Mouse (Mus musculus): ENCODE measurements at regions not wholly inside any gene's neighbourhood (a gene's known extent, or its start where the extent isn't known, plus 50 kb on each side); places are given as distances from the start of the nearest gene placed in this dataset.

DNA sequence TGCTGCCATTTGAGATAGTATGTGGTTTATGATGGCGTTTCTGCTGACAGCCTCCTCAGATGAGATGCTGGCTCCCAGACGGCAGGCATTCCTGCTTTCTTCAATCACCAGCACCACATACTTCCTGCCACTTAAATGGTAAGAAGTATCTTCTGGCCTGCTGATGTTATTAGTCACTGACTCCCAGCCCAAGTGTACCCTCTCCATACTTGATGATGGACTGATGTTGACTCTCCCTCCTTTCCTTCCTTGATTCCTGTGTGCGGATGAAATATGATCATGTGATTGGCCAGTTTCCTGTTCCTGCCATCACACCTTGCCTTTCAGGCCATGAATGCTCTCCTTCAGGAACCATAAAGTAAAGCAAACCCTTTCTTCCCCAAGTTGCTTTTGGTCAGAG, 50.8 kb upstream of the Rpl10-ps3 start:
- DNase-seq: no peak

DNA sequence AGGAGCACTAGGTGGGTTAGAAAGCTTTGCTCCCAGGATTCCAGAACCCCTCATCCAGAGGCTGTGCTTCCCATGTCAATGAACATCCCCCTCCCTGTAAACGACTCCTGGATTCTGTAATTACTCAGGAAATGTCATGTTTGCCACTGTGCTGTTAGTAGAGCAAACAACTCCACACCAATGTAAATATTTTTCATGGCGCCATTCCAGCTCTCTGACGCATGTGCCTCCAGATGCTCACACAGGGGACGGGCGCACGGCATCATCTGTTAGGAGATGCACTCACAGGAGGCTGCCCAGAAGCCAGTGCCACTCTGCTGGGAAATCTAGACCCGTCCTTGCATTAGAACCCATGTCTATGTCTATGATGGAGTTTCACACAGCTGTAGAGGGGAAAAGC, 51.3 kb upstream of the Rpl10-ps3 start:
- DNase-seq: no peak

GRCm38 (mm10) chr9:50408396-50408795, 63.6 kb upstream of the Rpl10-ps3 start:
- DNase-seq: no peak

DNA sequence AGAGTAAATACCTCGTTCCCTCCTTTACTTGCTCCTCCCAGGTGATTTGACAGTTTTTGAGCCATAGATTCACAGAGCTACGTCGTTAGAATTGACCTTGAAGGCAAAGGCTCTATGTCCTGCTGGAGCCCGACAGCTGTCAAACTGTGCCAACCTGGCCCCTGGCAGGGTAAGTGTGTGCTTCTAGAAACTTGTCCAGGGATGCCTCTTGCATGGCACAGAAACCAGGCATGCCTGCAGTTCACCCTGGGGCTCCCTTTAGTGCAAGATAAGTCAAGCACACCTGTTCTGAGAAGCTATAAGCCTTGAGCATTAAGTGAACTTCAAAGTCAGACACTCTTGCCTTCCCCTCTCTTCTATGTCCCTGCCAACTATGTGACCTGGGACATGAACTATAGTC, 64.1 kb upstream of the Rpl10-ps3 start:
- no peak for DNase-seq

- DNase-seq: no peak
Observed at GRCm38 (mm10) chr9:50412986-50413385, 68.2 kb upstream of the Rpl10-ps3 start.

DNA sequence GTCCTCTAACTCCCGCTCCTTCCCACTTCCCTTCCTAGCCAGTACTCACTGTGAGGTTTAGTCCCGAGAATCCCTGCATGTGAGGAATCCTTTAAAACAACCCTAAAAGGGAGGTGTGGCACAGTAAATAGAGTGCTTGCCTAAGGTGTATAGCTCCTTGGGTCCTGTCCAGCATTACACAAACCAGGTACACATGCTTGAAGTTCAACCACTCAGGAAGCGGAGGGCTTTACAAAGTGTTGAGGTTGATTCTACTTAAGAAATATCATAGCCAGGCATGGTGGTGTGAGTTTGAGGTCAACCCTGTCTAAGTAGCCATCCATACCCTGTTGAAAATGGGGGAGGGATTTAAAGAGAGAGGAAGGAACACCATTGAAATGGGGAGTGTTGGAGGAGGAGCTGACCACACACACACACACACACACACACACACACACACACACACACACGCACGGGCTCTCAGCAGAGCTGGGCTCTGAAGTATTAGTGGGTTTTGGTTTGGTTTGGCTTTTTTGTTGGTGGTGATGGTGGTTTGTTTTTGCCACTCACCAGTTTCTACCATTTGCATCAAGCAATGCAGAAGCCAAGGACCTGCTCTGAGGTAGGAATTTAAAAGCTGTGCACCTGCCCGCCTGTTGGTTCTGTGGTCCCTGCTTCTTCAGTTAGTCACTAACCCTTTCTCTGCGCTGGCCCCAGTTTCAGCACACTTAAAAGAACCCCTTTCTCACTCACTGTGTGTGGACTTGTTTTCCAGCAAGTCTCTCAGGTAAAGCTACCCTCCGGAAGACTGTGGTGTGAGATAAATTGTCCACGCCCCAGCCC, 69.0 kb upstream of the Rpl10-ps3 start:
- DNase-seq: no peak

DNA sequence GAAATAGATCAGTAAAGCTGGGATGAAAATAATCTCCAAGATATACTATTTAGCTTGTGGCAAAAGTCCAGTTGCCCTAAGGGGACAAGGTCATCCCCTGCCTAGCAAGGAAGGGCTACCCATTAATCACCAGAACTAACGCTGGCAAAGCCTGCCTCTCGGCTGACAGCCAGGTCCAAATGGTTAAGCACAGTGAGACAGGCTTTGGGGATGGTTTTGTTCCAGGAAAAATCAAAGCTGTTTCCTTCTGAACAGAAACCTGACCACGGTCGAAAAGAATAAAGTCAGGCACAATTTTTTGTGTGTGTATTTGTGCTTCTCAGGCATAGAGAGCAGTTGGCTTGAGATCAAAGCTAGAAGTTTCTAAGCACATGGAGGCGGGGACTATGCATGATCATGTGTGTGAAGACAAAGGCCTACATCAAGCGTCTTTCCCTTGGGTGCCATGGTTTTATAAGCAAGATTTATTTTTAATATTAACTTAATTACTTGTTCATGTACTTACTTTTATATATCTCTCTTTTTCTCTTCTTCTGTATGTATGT, 70.1 kb upstream of the Rpl10-ps3 start:
- DNase-seq: no peak

- DNase-seq: no peak
Observed at GRCm38 (mm10) chr9:50416677-50417076, 71.9 kb upstream of the Rpl10-ps3 start.

DNA sequence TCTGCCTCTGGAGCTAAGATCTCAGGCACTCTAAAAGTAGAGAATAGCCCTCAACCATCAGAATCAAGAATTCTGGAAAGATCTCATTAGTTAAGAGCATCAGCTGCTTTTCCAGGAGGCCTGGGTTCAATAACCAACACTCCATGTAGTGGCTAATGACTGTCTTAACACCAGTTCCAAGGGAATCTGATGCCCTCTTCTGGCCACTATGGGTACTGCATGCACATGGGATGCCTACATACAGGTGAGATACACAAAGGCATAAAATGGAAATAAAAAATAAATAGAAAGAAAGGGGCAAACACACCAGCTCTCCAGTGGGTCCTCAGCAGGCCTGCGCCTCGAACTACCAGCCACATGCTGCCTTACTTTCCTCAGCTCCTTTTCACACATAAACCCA, 73.3 kb upstream of the Plet1 start:
- DNase-seq: no peak

- peak; percentile 13 to 15 for DNase-seq
Observed at GRCm38 (mm10) chr9:50421572-50422285, 72.6 kb upstream of the Plet1 start.

DNA sequence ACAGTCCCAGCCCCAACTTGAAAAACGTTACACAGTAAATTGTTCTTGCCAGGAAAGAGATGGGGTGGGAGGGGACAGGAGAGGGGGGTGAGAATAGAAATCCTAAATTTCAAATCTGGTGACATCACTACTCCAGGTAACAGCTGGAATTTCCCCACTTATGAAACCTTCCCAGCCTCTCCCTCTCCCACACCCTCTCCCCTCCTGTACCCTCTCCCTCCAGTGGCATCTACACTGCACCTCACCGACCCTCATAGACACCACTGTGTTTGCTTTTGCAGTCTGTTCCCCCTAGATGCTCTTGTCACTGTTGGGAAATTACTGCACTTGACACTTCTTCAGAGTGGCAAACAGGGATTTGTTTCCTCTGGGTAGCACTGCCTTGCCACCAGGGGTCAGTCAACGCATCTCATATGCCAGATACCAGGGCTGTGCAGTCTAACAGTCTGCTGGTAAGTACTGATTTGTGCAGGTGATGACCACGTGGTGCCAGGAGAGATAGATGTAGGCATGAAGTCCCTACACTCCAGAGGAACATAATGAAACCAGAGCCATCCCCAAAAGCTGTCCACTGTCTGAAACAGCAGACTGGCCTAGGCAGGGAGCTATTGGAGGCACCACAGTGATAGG, 68.3 kb upstream of the Plet1 start:
- DNase-seq: no peak

DNA sequence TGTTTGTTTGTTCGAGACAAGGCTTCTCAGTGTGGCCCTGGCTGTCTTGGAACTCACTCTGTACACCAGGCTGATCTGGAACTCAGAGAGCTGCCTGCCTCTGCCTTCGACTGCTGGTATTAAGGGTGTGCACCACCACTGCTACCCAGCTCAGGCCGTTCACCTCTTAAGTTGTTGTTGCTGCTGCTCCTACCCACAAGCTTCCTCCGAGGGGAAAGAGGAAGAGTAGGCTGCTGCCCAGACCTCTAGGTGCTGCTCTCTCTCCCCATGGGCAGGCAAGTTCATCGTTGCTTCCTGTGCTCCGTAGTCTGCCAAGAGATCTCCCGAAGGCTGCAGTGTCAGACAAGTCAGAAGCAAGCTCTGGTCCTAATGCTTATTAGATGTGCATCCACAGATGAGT, 64.2 kb upstream of the Plet1 start:
- DNase-seq: no peak

DNA sequence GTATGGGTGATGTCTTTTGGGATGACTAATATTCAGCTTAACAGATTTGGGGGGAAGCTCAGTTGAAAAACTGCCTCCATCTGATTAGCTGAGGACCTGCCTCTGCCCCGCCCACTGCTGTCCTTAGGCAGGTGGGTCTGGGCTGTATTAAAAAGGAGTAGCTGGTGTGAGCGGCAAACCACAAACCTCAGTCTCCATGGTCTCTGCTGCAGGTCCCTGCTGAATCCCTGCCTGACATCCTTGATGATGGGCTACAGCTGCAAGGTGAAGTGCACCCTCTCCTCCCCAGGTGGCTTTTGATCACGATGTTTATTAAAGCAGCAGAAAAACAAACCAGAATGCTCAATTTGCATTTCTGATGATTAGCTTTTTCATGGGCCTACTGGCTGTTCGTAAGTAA, 60.8 kb upstream of the Plet1 start:
- DNase-seq: no peak

GRCm38 (mm10) chr9:50433978-50434377, 60.3 kb upstream of the Plet1 start:
- DNase-seq: no peak

GRCm38 (mm10) chr9:50437830-50438722, 56.2 kb upstream of the Plet1 start:
- peak; percentile 45 to 60 for DNase-seq

DNA sequence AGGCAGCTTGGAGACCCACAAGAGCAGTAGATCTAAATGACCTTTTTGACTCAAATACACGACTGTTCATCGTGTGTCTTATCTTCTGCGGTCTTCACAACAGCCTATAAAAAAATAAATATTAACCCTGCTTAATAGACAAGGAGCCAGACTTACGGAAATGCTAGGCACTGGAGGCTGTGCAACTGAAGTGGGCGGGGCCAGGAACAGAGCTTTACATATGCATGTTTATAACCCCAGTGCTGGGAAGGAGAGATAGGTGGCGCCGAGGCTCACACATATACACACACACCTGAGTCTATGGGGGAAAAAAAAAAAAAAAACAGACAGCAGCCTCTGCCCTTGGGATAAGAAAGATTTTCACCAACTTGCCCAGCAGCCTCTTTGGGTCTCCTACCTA, 55.6 kb upstream of the Plet1 start:
- no peak for DNase-seq

DNA sequence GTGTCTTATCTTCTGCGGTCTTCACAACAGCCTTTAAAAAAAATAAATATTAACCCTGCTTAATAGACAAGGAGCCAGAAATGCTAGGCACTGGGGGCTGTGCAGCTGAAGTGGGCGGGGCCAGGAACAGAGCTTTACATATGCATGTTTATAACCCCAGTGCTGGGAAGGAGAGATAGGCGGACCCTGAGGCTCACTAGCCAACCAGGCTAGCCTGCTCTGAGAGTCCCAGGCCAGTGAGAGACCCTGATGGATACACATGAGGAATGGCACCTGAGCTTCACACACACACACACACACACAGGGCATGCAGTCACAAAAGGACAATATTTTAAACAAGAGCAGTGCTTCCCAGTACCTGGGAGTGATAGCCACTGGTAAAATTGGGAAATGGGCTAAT, 54.1 kb upstream of the Plet1 start:
- DNase-seq: no peak

GRCm38 (mm10) chr9:50440689-50441088, 53.6 kb upstream of the Plet1 start:
- no peak for DNase-seq

- peak; percentile 59 to 72 for DNase-seq
Observed at GRCm38 (mm10) chr9:50443708-50444463, 50.4 kb upstream of the Plet1 start.

Measured in cerebellum, adult 18-20 months (tissue).